Mouse (Mus musculus): Measurements from ENCODE around the gene Atpaf1. TPM values are rescaled to one million over a fixed set of nuclear protein-coding genes. Genes with fewer than 3 reads are reported as not detected.
A peak's percentile ranks its signal among the peaks of the same experiment; 100 is the strongest.

The Atpaf1 gene
- total and polyA plus RNA-seq, 2 experiments from 2014 or later, result 25.9 to 37.8 TPM

- Histone ChIP-seq H3K36me3 (ENCODE audit: insufficient read depth, low read length) (peaks cover 17% of the 10 kb centered on the region), H3K4me2 (ENCODE audit: low read depth, low read length, poor library complexity, severe bottlenecking) (no peak overlapping the region), H3K27me3 (ENCODE audit: insufficient read depth, low read length) (no peaks in the 10 kb centered on the region), H3K27ac (ENCODE audit: low read depth, low read length) (no peak overlapping the region), H3K9ac (replicated peaks; ENCODE audit: low read length, poor library complexity, severe bottlenecking) (no peak overlapping the region), H3K4me1 (ENCODE audit: insufficient read depth, low read length) (no peaks in the 10 kb centered on the region), H3K4me3 (ENCODE audit: low read depth, low read length) (no peak overlapping the region), H3K9me3 (ENCODE audit: low read length) (no peaks in the 10 kb centered on the region)
- WGBS, result 74% methylated on average over 1 of the region's 1 CpGs
- ATAC-seq (ENCODE audit: low FRiP score), result no peak
- DNase-seq (ENCODE audit: low spot score), result no peak
- no peak for TF ChIP-seq CTCF (IDR thresholded peaks at IDR 0.05)
Observed at GRCm38 (mm10) chr4:115748181-115748580, 36.4 kb upstream of the Atpaf1 start.

GRCm38 (mm10) chr4:115749336-115749735, 35.3 kb upstream of the Atpaf1 start:
- Histone ChIP-seq H3K9me3 (ENCODE audit: low read length) (no peaks in the 10 kb centered on the region), H3K27ac (ENCODE audit: low read depth, low read length) (no peak overlapping the region), H3K4me3 (ENCODE audit: low read depth, low read length) (no peak overlapping the region), H3K27me3 (ENCODE audit: insufficient read depth, low read length) (no peaks in the 10 kb centered on the region), H3K36me3 (ENCODE audit: insufficient read depth, low read length) (peaks cover 11% of the 10 kb centered on the region), H3K4me2 (ENCODE audit: low read depth, low read length, poor library complexity, severe bottlenecking) (no peak overlapping the region), H3K4me1 (ENCODE audit: insufficient read depth, low read length) (no peaks in the 10 kb centered on the region), H3K9ac (replicated peaks; ENCODE audit: low read length, poor library complexity, severe bottlenecking) (no peak overlapping the region)
- WGBS, result 98% methylated on average over 1 of the region's 1 CpGs
- TF ChIP-seq CTCF (IDR thresholded peaks at IDR 0.05), result no peak
- DNase-seq (ENCODE audit: low spot score) (no peak), ATAC-seq (ENCODE audit: low FRiP score) (no peak)

- Histone ChIP-seq H3K36me3 (ENCODE audit: insufficient read depth, low read length) (peaks cover 17% of the 10 kb centered on the region), H3K9ac (replicated peaks; ENCODE audit: low read length, poor library complexity, severe bottlenecking) (no peak overlapping the region), H3K4me2 (ENCODE audit: low read depth, low read length, poor library complexity, severe bottlenecking) (no peak overlapping the region), H3K27me3 (ENCODE audit: insufficient read depth, low read length) (no peaks in the 10 kb centered on the region), H3K4me1 (ENCODE audit: insufficient read depth, low read length) (no peaks in the 10 kb centered on the region), H3K4me3 (ENCODE audit: low read depth, low read length) (no peak overlapping the region), H3K27ac (ENCODE audit: low read depth, low read length) (no peak overlapping the region), H3K9me3 (ENCODE audit: low read length) (no peaks in the 10 kb centered on the region)
- no peak for TF ChIP-seq CTCF (IDR thresholded peaks at IDR 0.05)
- DNase-seq (ENCODE audit: low spot score) (no peak), ATAC-seq (ENCODE audit: low FRiP score) (no peak)
- WGBS, result 90% methylated on average over 3 of the region's 3 CpGs
Observed at GRCm38 (mm10) chr4:115754101-115754500, 30.5 kb upstream of the Atpaf1 start.

- WGBS, result 100% methylated on average over 1 of the region's 1 CpGs
- Histone ChIP-seq H3K27ac (ENCODE audit: low read depth, low read length) (no peak overlapping the region), H3K36me3 (ENCODE audit: insufficient read depth, low read length) (peaks cover 19% of the 10 kb centered on the region), H3K4me2 (ENCODE audit: low read depth, low read length, poor library complexity, severe bottlenecking) (no peak overlapping the region), H3K4me3 (ENCODE audit: low read depth, low read length) (no peak overlapping the region), H3K9me3 (ENCODE audit: low read length) (no peaks in the 10 kb centered on the region), H3K4me1 (ENCODE audit: insufficient read depth, low read length) (no peaks in the 10 kb centered on the region), H3K27me3 (ENCODE audit: insufficient read depth, low read length) (no peaks in the 10 kb centered on the region), H3K9ac (replicated peaks; ENCODE audit: low read length, poor library complexity, severe bottlenecking) (no peak overlapping the region)
- ATAC-seq (ENCODE audit: low FRiP score) (no peak), DNase-seq (ENCODE audit: low spot score) (no peak)
- TF ChIP-seq CTCF (IDR thresholded peaks at IDR 0.05), result peak; percentile 12; the same call in 1 of the 2 replicates
Observed at GRCm38 (mm10) chr4:115754851-115755250, 29.8 kb upstream of the Atpaf1 start.

- Histone ChIP-seq H3K36me3 (ENCODE audit: insufficient read depth, low read length) (peaks cover 37% of the 10 kb centered on the region), H3K4me2 (ENCODE audit: low read depth, low read length, poor library complexity, severe bottlenecking) (no peak overlapping the region), H3K4me1 (ENCODE audit: insufficient read depth, low read length) (no peaks in the 10 kb centered on the region), H3K27me3 (ENCODE audit: insufficient read depth, low read length) (no peaks in the 10 kb centered on the region), H3K27ac (ENCODE audit: low read depth, low read length) (no peak overlapping the region), H3K9me3 (ENCODE audit: low read length) (no peaks in the 10 kb centered on the region), H3K9ac (replicated peaks; ENCODE audit: low read length, poor library complexity, severe bottlenecking) (no peak overlapping the region), H3K4me3 (ENCODE audit: low read depth, low read length) (no peak overlapping the region)
- 46% methylated on average over 3 of the region's 3 CpGs for WGBS
- DNase-seq (ENCODE audit: low spot score), result peak; percentile 31
- ATAC-seq (ENCODE audit: low FRiP score), result no peak
- no peak for TF ChIP-seq CTCF (IDR thresholded peaks at IDR 0.05)
Observed at GRCm38 (mm10) chr4:115761206-115761605, 23.4 kb upstream of the Atpaf1 start.

- TF ChIP-seq CTCF (IDR thresholded peaks at IDR 0.05), result no peak
- H3K4me1 ChIP-seq (ENCODE audit: insufficient read depth, low read length), result no peaks in the 10 kb centered on the region
- peaks cover 33% of the 10 kb centered on the region for H3K36me3 ChIP-seq (ENCODE audit: insufficient read depth, low read length)
- 88% methylated on average over 11 of the region's 11 CpGs for WGBS
- no peak overlapping the region for H3K4me3 ChIP-seq (ENCODE audit: low read depth, low read length)
- H3K9me3 ChIP-seq (ENCODE audit: low read length), result no peaks in the 10 kb centered on the region
- DNase-seq (ENCODE audit: low spot score), result no peak
- ATAC-seq (ENCODE audit: low FRiP score), result no peak
- H3K27ac ChIP-seq (ENCODE audit: low read depth, low read length), result no peak overlapping the region
- H3K27me3 ChIP-seq (ENCODE audit: insufficient read depth, low read length), result no peaks in the 10 kb centered on the region
- H3K9ac ChIP-seq (replicated peaks; ENCODE audit: low read length, poor library complexity, severe bottlenecking), result no peak overlapping the region
- H3K4me2 ChIP-seq (ENCODE audit: low read depth, low read length, poor library complexity, severe bottlenecking), result no peak overlapping the region
Observed at GRCm38 (mm10) chr4:115764581-115764980, 20.0 kb upstream of the Atpaf1 start.

Measured in midbrain, postnatal 0 days (tissue).